Mouse (Mus musculus): Measurements from ENCODE around the gene Tarm1. TPM values are rescaled to one million over a fixed set of nuclear protein-coding genes. Genes with fewer than 3 reads are reported as not detected.
A peak's percentile ranks its signal among the peaks of the same experiment; 100 is the strongest.

The Tarm1 gene
- polyA plus RNA-seq, 1 experiment from 2014 or later, result not detected

DNA sequence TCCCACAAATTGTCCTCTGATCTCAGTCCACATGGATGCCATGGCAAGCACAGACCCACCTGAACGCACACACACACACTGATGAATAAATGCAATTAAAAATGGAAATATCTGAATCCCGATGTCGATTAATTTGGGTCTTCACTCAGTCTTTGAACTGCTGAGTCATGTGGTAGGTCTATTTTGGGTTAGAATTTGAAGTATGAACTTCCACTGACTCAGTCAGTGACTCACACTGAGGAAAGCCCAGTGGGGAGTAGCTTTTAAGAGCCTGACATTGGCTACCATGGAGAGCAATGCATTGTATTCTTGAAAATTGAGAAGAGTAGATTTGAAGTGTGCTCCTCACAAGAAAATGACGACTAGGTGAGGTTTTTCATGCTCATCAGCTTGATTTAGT lies 55.4 kb downstream of the Tarm1 start:
- H3K27me3 ChIP-seq (ENCODE audit: control insufficient read depth, insufficient read depth, low read length), result no peaks in the 10 kb centered on the region
- WGBS, result 74% methylated on average over 4 of the region's 4 CpGs
- H3K4me3 ChIP-seq (ENCODE audit: low read depth, low read length), result no peak overlapping the region
- H3K4me2 ChIP-seq (replicated peaks; ENCODE audit: low read depth), result no peak overlapping the region
- no peaks in the 10 kb centered on the region for H3K4me1 ChIP-seq (replicated peaks; ENCODE audit: control insufficient read depth, insufficient read depth)
- no peak overlapping the region for H3K9ac ChIP-seq (ENCODE audit: low read length)
- no peaks in the 10 kb centered on the region for H3K9me3 ChIP-seq (ENCODE audit: control insufficient read depth, low read length)
- H3K36me3 ChIP-seq (ENCODE audit: control insufficient read depth, insufficient read depth, low read length), result no peaks in the 10 kb centered on the region
- no peak for ATAC-seq (ENCODE audit: low FRiP score, low TSS enrichment)
- TF ChIP-seq EP300 (optimal IDR thresholded peaks at IDR 0.05) (no peak), CTCF (IDR thresholded peaks at IDR 0.05; ENCODE audit: low read depth) (no peak)
- H3K27ac ChIP-seq (replicated peaks), result no peak overlapping the region
- DNase-seq (ENCODE audit: low spot score), result no peak

DNA sequence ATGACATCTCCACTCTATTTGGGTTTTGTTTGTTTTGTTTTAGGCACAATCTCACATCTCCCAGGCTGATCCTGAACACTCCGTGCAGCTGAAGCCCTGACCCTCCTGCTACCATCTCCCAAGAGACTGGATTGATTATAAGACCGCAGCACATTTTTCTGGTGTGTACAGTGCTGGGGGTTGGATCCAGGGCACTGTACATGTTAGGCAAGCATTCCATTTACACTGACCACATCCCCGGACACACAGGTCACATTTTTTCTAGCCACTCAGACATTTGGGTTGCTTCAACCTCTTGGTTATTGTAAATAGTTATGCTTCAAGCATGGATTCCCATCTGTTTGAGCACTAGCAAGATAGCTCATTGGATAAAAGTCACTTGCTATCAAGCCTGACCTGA lies 55.8 kb downstream of the Tarm1 start:
- no peak overlapping the region for H3K4me3 ChIP-seq (ENCODE audit: low read depth, low read length)
- WGBS, result 49% methylated on average over 3 of the region's 3 CpGs
- TF ChIP-seq CTCF (IDR thresholded peaks at IDR 0.05; ENCODE audit: low read depth) (no peak), EP300 (optimal IDR thresholded peaks at IDR 0.05) (no peak)
- H3K9me3 ChIP-seq (ENCODE audit: control insufficient read depth, low read length), result no peaks in the 10 kb centered on the region
- no peaks in the 10 kb centered on the region for H3K27me3 ChIP-seq (ENCODE audit: control insufficient read depth, insufficient read depth, low read length)
- no peak overlapping the region for H3K9ac ChIP-seq (ENCODE audit: low read length)
- H3K27ac ChIP-seq (replicated peaks), result no peak overlapping the region
- H3K4me2 ChIP-seq (replicated peaks; ENCODE audit: low read depth), result no peak overlapping the region
- H3K4me1 ChIP-seq (replicated peaks; ENCODE audit: control insufficient read depth, insufficient read depth), result no peaks in the 10 kb centered on the region
- no peaks in the 10 kb centered on the region for H3K36me3 ChIP-seq (ENCODE audit: control insufficient read depth, insufficient read depth, low read length)
- DNase-seq (ENCODE audit: low spot score), result no peak
- no peak for ATAC-seq (ENCODE audit: low FRiP score, low TSS enrichment)

DNA sequence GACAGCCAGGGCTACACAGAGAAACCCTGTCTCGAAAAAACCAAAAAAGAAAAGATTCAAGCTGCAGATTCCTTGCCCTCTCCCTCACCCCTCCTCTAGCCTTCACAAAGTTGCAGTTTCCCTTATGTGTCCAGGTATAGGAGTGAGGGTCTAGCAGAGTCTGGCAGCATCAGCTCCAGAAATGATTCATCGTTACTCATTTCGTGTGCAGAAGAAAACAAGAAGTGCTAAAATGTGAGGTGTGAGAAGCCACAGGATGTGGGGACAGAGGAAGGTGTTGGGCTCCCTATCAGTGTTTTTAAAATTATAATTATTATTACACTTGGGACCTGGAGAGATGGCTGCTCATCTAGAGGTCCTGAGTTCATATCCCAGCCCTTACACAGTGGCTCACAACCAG lies 57.7 kb downstream of the Tarm1 start:
- DNase-seq (ENCODE audit: low spot score) (no peak), ATAC-seq (ENCODE audit: low FRiP score, low TSS enrichment) (no peak)
- WGBS, result 63% methylated on average over 3 of the region's 3 CpGs

DNA sequence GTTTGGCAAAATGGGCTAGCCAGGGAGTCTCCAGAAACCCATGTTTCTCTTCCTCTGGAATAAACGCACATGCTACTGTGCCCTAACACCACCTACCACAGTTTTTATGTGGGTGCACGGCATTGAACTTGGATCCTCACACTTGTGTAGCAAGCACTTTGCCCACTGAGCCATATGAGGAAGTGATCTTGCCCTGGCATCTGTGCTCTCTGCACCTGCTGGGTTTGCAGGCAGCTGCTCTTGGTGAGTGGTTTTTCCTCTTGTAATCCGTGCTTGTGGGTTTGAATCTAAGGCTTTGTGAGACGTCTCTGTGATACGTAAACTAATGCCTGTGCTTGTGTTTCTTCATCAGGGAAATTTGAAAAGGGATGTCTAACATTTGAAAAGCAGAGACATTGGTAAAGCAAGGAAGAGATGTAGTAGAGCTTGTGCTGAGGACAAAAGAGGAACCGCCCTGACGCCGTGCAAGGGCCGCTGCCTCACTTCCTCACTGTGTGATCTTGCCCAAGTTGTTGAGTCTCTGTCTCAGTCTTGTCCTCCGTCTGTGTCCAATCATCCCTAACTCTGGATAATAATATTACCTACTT lies 59.9 kb downstream of the Tarm1 start:
- no peak overlapping the region for H3K27ac ChIP-seq (replicated peaks)
- H3K4me3 ChIP-seq (ENCODE audit: low read depth, low read length), result no peak overlapping the region
- TF ChIP-seq EP300 (optimal IDR thresholded peaks at IDR 0.05) (no peak), CTCF (IDR thresholded peaks at IDR 0.05; ENCODE audit: low read depth) (no peak)
- WGBS, result 80% methylated on average over 10 of the region's 10 CpGs
- no peak overlapping the region for H3K9ac ChIP-seq (ENCODE audit: low read length)
- no peaks in the 10 kb centered on the region for H3K36me3 ChIP-seq (ENCODE audit: control insufficient read depth, insufficient read depth, low read length)
- ATAC-seq (ENCODE audit: low FRiP score, low TSS enrichment) (no peak), DNase-seq (ENCODE audit: low spot score) (no peak)
- H3K9me3 ChIP-seq (ENCODE audit: control insufficient read depth, low read length), result no peaks in the 10 kb centered on the region
- H3K27me3 ChIP-seq (ENCODE audit: control insufficient read depth, insufficient read depth, low read length), result no peaks in the 10 kb centered on the region
- H3K4me2 ChIP-seq (replicated peaks; ENCODE audit: low read depth), result no peak overlapping the region
- H3K4me1 ChIP-seq (replicated peaks; ENCODE audit: control insufficient read depth, insufficient read depth), result no peaks in the 10 kb centered on the region

More for the DNA sequence above, 57.7 kb downstream of the Tarm1 start:
- no peak for TF ChIP-seq EP300 (optimal IDR thresholded peaks at IDR 0.05)
- H3K27ac ChIP-seq (replicated peaks), result no peak overlapping the region
- no peaks in the 10 kb centered on the region for H3K27me3 ChIP-seq (ENCODE audit: control insufficient read depth, insufficient read depth, low read length)
- no peak overlapping the region for H3K4me2 ChIP-seq (replicated peaks; ENCODE audit: low read depth)
- no peaks in the 10 kb centered on the region for H3K9me3 ChIP-seq (ENCODE audit: control insufficient read depth, low read length)
- no peaks in the 10 kb centered on the region for H3K36me3 ChIP-seq (ENCODE audit: control insufficient read depth, insufficient read depth, low read length)
- H3K4me1 ChIP-seq (replicated peaks; ENCODE audit: control insufficient read depth, insufficient read depth), result no peaks in the 10 kb centered on the region
- H3K4me3 ChIP-seq (ENCODE audit: low read depth, low read length), result no peak overlapping the region
- no peak overlapping the region for H3K9ac ChIP-seq (ENCODE audit: low read length)

DNA sequence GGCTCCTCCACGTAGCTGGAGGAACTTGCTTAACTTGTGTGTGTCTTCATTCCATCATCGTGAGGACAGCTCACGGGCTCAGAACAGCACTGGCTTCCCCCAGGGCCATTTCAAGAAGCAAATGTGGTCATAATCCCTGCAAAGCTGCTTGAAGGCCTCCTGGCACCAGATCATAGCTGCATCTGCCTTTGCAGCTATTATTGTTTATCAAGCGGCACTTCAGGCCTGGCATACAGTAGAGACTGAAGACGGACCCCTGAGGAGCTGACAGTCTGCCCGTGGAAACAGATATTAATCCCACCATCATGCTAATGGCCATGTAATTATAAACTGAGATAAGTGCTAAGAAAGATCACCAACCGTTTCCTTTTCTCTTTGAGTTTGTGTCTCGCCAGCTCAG lies 61.9 kb downstream of the Tarm1 start:
- no peak for DNase-seq (ENCODE audit: low spot score)
- H3K4me1 ChIP-seq (replicated peaks; ENCODE audit: control insufficient read depth, insufficient read depth), result no peaks in the 10 kb centered on the region
- WGBS, result 52% methylated on average over 8 of the region's 8 CpGs

DNA sequence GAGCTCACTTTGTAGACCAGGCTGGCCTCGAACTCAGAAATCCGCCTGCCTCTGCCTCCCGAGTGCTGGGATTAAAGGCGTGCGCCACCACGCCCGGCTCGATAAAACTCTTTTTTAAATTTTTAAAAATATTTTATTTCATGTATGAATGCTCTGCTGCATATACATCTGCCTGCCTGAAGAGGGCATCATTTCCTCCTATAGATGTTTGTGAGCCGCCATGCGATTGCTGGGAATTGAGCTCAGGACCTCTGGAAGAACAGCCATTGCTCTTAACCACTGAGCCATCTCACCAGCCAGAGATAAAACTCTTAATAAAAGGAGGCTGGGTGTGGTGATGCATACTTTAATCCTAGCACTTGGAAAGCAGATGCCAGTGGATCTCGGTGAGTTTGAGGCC lies 62.4 kb downstream of the Tarm1 start:
- WGBS, result 84% methylated on average over 10 of the region's 11 CpGs
- no peaks in the 10 kb centered on the region for H3K27me3 ChIP-seq (ENCODE audit: control insufficient read depth, insufficient read depth, low read length)
- 0 out of 2 replicates have a peak, but pooled peaks have one; percentile 5 for TF ChIP-seq CTCF (IDR thresholded peaks at IDR 0.05; ENCODE audit: low read depth)
- no peak for TF ChIP-seq EP300 (optimal IDR thresholded peaks at IDR 0.05)
- no peak overlapping the region for H3K4me3 ChIP-seq (ENCODE audit: low read depth, low read length)
- no peaks in the 10 kb centered on the region for H3K36me3 ChIP-seq (ENCODE audit: control insufficient read depth, insufficient read depth, low read length)
- DNase-seq (ENCODE audit: low spot score) (no peak), ATAC-seq (ENCODE audit: low FRiP score, low TSS enrichment) (no peak)
- no peak overlapping the region for H3K9ac ChIP-seq (ENCODE audit: low read length)
- H3K9me3 ChIP-seq (ENCODE audit: control insufficient read depth, low read length), result no peaks in the 10 kb centered on the region
- H3K4me1 ChIP-seq (replicated peaks; ENCODE audit: control insufficient read depth, insufficient read depth), result no peaks in the 10 kb centered on the region
- H3K27ac ChIP-seq (replicated peaks), result no peak overlapping the region
- no peak overlapping the region for H3K4me2 ChIP-seq (replicated peaks; ENCODE audit: low read depth)

More for the DNA sequence above, 61.9 kb downstream of the Tarm1 start:
- ATAC-seq (ENCODE audit: low FRiP score, low TSS enrichment), result no peak
- Histone ChIP-seq H3K9me3 (ENCODE audit: control insufficient read depth, low read length) (no peaks in the 10 kb centered on the region), H3K4me3 (ENCODE audit: low read depth, low read length) (no peak overlapping the region), H3K9ac (ENCODE audit: low read length) (no peak overlapping the region), H3K36me3 (ENCODE audit: control insufficient read depth, insufficient read depth, low read length) (no peaks in the 10 kb centered on the region), H3K4me2 (replicated peaks; ENCODE audit: low read depth) (no peak overlapping the region), H3K27ac (replicated peaks) (no peak overlapping the region), H3K27me3 (ENCODE audit: control insufficient read depth, insufficient read depth, low read length) (no peaks in the 10 kb centered on the region)
- TF ChIP-seq EP300 (optimal IDR thresholded peaks at IDR 0.05) (no peak), CTCF (IDR thresholded peaks at IDR 0.05; ENCODE audit: low read depth) (no peak)

Measured in stomach, postnatal 0 days (tissue).